Mouse (Mus musculus) spleen, adult 2 months (tissue): ENCODE data around the gene Kctd20.

Source experiments
- CTCF ChIP-seq: fragments of 200-500 bp; IDR thresholded peaks from 2 replicates; pipeline ENCODE4 v1.5.1; 2011; ENCODE audit warnings: mild to moderate bottlenecking, inconsistent platforms; ENCODE audit not compliant: insufficient read depth, insufficient read length, insufficient replicate concordance; ENCODE audit errors: extremely low read depth
- POLR2A ChIP-seq: fragments of 200-500 bp; IDR thresholded peaks from 2 replicates; pipeline ENCODE4 v1.6.1; 2011; ENCODE audit warnings: low read depth, low read length, inconsistent platforms

- no peak for TF ChIP-seq CTCF
- TF ChIP-seq POLR2A, result no peak
These were observed 18.4 kb downstream of the Kctd20 start for GRCm38 (mm10) chr17:28970122-28970521.
